Mouse (Mus musculus): ENCODE results near the gene Gm20538. TPM values are rescaled to one million over a fixed set of nuclear protein-coding genes. Genes with fewer than 3 reads are reported as not detected.

Gm20538 gene
- polyA plus RNA-seq, 1 experiment from 2014 or later = 0.97 TPM

- no peak overlapping the region for H3K27ac ChIP-seq (ENCODE audit: low read length)
- H3K36me3 ChIP-seq (ENCODE audit: control insufficient read depth, insufficient read depth, low read length) = peaks cover 13% of the 10 kb centered on the region; the same call in 1 of the 2 replicates
- H3K27me3 ChIP-seq (ENCODE audit: control insufficient read depth, insufficient read depth, low read length) = no peaks in the 10 kb centered on the region; the same call in 1 of the 2 replicates
- 0 out of 2 replicates have a peak, but pooled peaks cover 5% of the 10 kb centered on the region for H3K4me1 ChIP-seq (ENCODE audit: control insufficient read depth, insufficient read depth, low read length)
- peaks cover 4% of the 10 kb centered on the region; the same call in 1 of the 2 replicates for H3K9me3 ChIP-seq (replicated peaks; ENCODE audit: control insufficient read depth, low read length)
- ATAC-seq (ENCODE audit: insufficient read depth, low FRiP score) = no peak
- H3K4me3 ChIP-seq (replicated peaks; ENCODE audit: low read length) = peak overlapping the region; percentile 51
- H3K4me2 ChIP-seq (ENCODE audit: low read depth, low read length) = peak overlapping the region; percentile 74
- WGBS = 4% methylated on average over 13 of the region's 13 CpGs
- no peak overlapping the region for H3K9ac ChIP-seq (ENCODE audit: low read length)
Observed at GRCm38 (mm10) chr19:44544775-44545174, 7.9 kb downstream of the Gm20538 start.

GRCm38 (mm10) chr19:44544372-44544771 lies 8.3 kb downstream of the Gm20538 start:
- H3K4me1 ChIP-seq (ENCODE audit: control insufficient read depth, insufficient read depth, low read length) = 0 out of 2 replicates have a peak, but pooled peaks cover 5% of the 10 kb centered on the region
- no peak overlapping the region for H3K4me2 ChIP-seq (ENCODE audit: low read depth, low read length)
- H3K4me3 ChIP-seq (replicated peaks; ENCODE audit: low read length) = no peak overlapping the region
- H3K27me3 ChIP-seq (ENCODE audit: control insufficient read depth, insufficient read depth, low read length) = no peaks in the 10 kb centered on the region; the same call in 1 of the 2 replicates
- ATAC-seq (ENCODE audit: insufficient read depth, low FRiP score) = no peak
- H3K36me3 ChIP-seq (ENCODE audit: control insufficient read depth, insufficient read depth, low read length) = peaks cover 12% of the 10 kb centered on the region; the same call in 1 of the 2 replicates
- H3K27ac ChIP-seq (ENCODE audit: low read length) = no peak overlapping the region
- no peak overlapping the region for H3K9ac ChIP-seq (ENCODE audit: low read length)
- H3K9me3 ChIP-seq (replicated peaks; ENCODE audit: control insufficient read depth, low read length) = peaks cover 4% of the 10 kb centered on the region; the same call in 1 of the 2 replicates
- 65% methylated on average over 10 of the region's 10 CpGs for WGBS

GRCm38 (mm10) chr19:44542694-44543178 lies 9.9 kb downstream of the Gm20538 start:
- H3K4me1 ChIP-seq (ENCODE audit: control insufficient read depth, insufficient read depth, low read length) = 0 out of 2 replicates have a peak, but pooled peaks cover 5% of the 10 kb centered on the region
- peaks cover 4% of the 10 kb centered on the region; the same call in 1 of the 2 replicates for H3K9me3 ChIP-seq (replicated peaks; ENCODE audit: control insufficient read depth, low read length)
- H3K27ac ChIP-seq (ENCODE audit: low read length) = no peak overlapping the region
- no peak overlapping the region for H3K4me3 ChIP-seq (replicated peaks; ENCODE audit: low read length)
- no peak for ATAC-seq (ENCODE audit: insufficient read depth, low FRiP score)
- no peak overlapping the region for H3K9ac ChIP-seq (ENCODE audit: low read length)
- H3K36me3 ChIP-seq (ENCODE audit: control insufficient read depth, insufficient read depth, low read length) = peaks cover 1% of the 10 kb centered on the region; the same call in 1 of the 2 replicates
- H3K4me2 ChIP-seq (ENCODE audit: low read depth, low read length) = no peak overlapping the region
- 84% methylated on average over 8 of the region's 8 CpGs for WGBS
- no peaks in the 10 kb centered on the region; the same call in 1 of the 2 replicates for H3K27me3 ChIP-seq (ENCODE audit: control insufficient read depth, insufficient read depth, low read length)

GRCm38 (mm10) chr19:44537416-44537815 lies 15.2 kb downstream of the Gm20538 start:
- Histone ChIP-seq H3K4me2 (ENCODE audit: low read depth, low read length) (no peak overlapping the region), H3K9ac (ENCODE audit: low read length) (no peak overlapping the region), H3K27me3 (ENCODE audit: control insufficient read depth, insufficient read depth, low read length) (no peaks in the 10 kb centered on the region), H3K36me3 (ENCODE audit: control insufficient read depth, insufficient read depth, low read length) (no peaks in the 10 kb centered on the region), H3K4me1 (ENCODE audit: control insufficient read depth, insufficient read depth, low read length) (no peaks in the 10 kb centered on the region), H3K9me3 (replicated peaks; ENCODE audit: control insufficient read depth, low read length) (peaks cover 4% of the 10 kb centered on the region; the same call in 1 of the 2 replicates), H3K27ac (ENCODE audit: low read length) (no peak overlapping the region), H3K4me3 (replicated peaks; ENCODE audit: low read length) (no peak overlapping the region)
- 78% methylated on average over 8 of the region's 8 CpGs for WGBS
- ATAC-seq (ENCODE audit: insufficient read depth, low FRiP score) = no peak

- no peak overlapping the region for H3K4me2 ChIP-seq (ENCODE audit: low read depth, low read length)
- no peaks in the 10 kb centered on the region for H3K36me3 ChIP-seq (ENCODE audit: control insufficient read depth, insufficient read depth, low read length)
- no peak overlapping the region for H3K4me3 ChIP-seq (replicated peaks; ENCODE audit: low read length)
- no peak overlapping the region for H3K9ac ChIP-seq (ENCODE audit: low read length)
- H3K27me3 ChIP-seq (ENCODE audit: control insufficient read depth, insufficient read depth, low read length) = 0 out of 2 replicates have a peak, but pooled peaks cover 2% of the 10 kb centered on the region
- WGBS = 28% methylated on average over 3 of the region's 3 CpGs
- no peaks in the 10 kb centered on the region for H3K9me3 ChIP-seq (replicated peaks; ENCODE audit: control insufficient read depth, low read length)
- H3K27ac ChIP-seq (ENCODE audit: low read length) = no peak overlapping the region
- H3K4me1 ChIP-seq (ENCODE audit: control insufficient read depth, insufficient read depth, low read length) = no peaks in the 10 kb centered on the region
- ATAC-seq (ENCODE audit: insufficient read depth, low FRiP score) = no peak
Observed at GRCm38 (mm10) chr19:44535376-44535775, 17.3 kb downstream of the Gm20538 start.

- ATAC-seq (ENCODE audit: insufficient read depth, low FRiP score) = no peak
- Histone ChIP-seq H3K27me3 (ENCODE audit: control insufficient read depth, insufficient read depth, low read length) (0 out of 2 replicates have a peak, but pooled peaks cover 2% of the 10 kb centered on the region), H3K27ac (ENCODE audit: low read length) (no peak overlapping the region), H3K4me1 (ENCODE audit: control insufficient read depth, insufficient read depth, low read length) (no peaks in the 10 kb centered on the region), H3K9me3 (replicated peaks; ENCODE audit: control insufficient read depth, low read length) (no peaks in the 10 kb centered on the region), H3K9ac (ENCODE audit: low read length) (no peak overlapping the region), H3K36me3 (ENCODE audit: control insufficient read depth, insufficient read depth, low read length) (no peaks in the 10 kb centered on the region), H3K4me2 (ENCODE audit: low read depth, low read length) (no peak overlapping the region), H3K4me3 (replicated peaks; ENCODE audit: low read length) (no peak overlapping the region)
- WGBS = 78% methylated on average over 6 of the region's 6 CpGs
Observed at GRCm38 (mm10) chr19:44530018-44530417, 22.6 kb downstream of the Gm20538 start.

GRCm38 (mm10) chr19:44525551-44526205 lies 27.0 kb downstream of the Gm20538 start:
- Histone ChIP-seq H3K4me2 (ENCODE audit: low read depth, low read length) (no peak overlapping the region), H3K9me3 (replicated peaks; ENCODE audit: control insufficient read depth, low read length) (no peaks in the 10 kb centered on the region), H3K27me3 (ENCODE audit: control insufficient read depth, insufficient read depth, low read length) (no peaks in the 10 kb centered on the region), H3K36me3 (ENCODE audit: control insufficient read depth, insufficient read depth, low read length) (no peaks in the 10 kb centered on the region), H3K4me3 (replicated peaks; ENCODE audit: low read length) (no peak overlapping the region), H3K9ac (ENCODE audit: low read length) (no peak overlapping the region), H3K27ac (ENCODE audit: low read length) (no peak overlapping the region), H3K4me1 (ENCODE audit: control insufficient read depth, insufficient read depth, low read length) (no peaks in the 10 kb centered on the region)
- 73% methylated on average over 9 of the region's 9 CpGs for WGBS
- ATAC-seq (ENCODE audit: insufficient read depth, low FRiP score) = no peak

GRCm38 (mm10) chr19:44519152-44519551 lies 33.5 kb downstream of the Gm20538 start:
- Histone ChIP-seq H3K27ac (ENCODE audit: low read length) (no peak overlapping the region), H3K9me3 (replicated peaks; ENCODE audit: control insufficient read depth, low read length) (no peaks in the 10 kb centered on the region), H3K4me3 (replicated peaks; ENCODE audit: low read length) (no peak overlapping the region), H3K27me3 (ENCODE audit: control insufficient read depth, insufficient read depth, low read length) (peaks cover 4% of the 10 kb centered on the region; the same call in 1 of the 2 replicates), H3K36me3 (ENCODE audit: control insufficient read depth, insufficient read depth, low read length) (no peaks in the 10 kb centered on the region), H3K4me1 (ENCODE audit: control insufficient read depth, insufficient read depth, low read length) (peaks cover 14% of the 10 kb centered on the region), H3K4me2 (ENCODE audit: low read depth, low read length) (no peak overlapping the region), H3K9ac (ENCODE audit: low read length) (no peak overlapping the region)
- peak; percentile 52 for ATAC-seq (ENCODE audit: insufficient read depth, low FRiP score)
- WGBS = 20% methylated on average over 7 of the region's 7 CpGs

GRCm38 (mm10) chr19:44517996-44518768 lies 34.4 kb downstream of the Gm20538 start:
- no peak overlapping the region for H3K4me3 ChIP-seq (replicated peaks; ENCODE audit: low read length)
- H3K27ac ChIP-seq (ENCODE audit: low read length) = no peak overlapping the region
- H3K9me3 ChIP-seq (replicated peaks; ENCODE audit: control insufficient read depth, low read length) = no peaks in the 10 kb centered on the region
- no peaks in the 10 kb centered on the region for H3K36me3 ChIP-seq (ENCODE audit: control insufficient read depth, insufficient read depth, low read length)
- no peak overlapping the region for H3K4me2 ChIP-seq (ENCODE audit: low read depth, low read length)
- ATAC-seq (ENCODE audit: insufficient read depth, low FRiP score) = no peak
- H3K4me1 ChIP-seq (ENCODE audit: control insufficient read depth, insufficient read depth, low read length) = peaks cover 18% of the 10 kb centered on the region
- 68% methylated on average over 12 of the region's 12 CpGs for WGBS
- peaks cover 13% of the 10 kb centered on the region for H3K27me3 ChIP-seq (ENCODE audit: control insufficient read depth, insufficient read depth, low read length)
- H3K9ac ChIP-seq (ENCODE audit: low read length) = no peak overlapping the region

Measured in stomach, embryonic 16.5 days (tissue).